Mouse (Mus musculus) erythroblast, embryonic 14.5 days (primary cell): ENCODE measurements around the gene Casc4. TPM values are rescaled to one million over a fixed set of nuclear protein-coding genes. Genes with fewer than 3 reads are reported as not detected.

Source experiments
- H3K27me3 ChIP-seq: 2 replicates; pipeline ENCODE4 v1.6.1; 2012; ENCODE audit warnings: inconsistent platforms; ENCODE audit not compliant: control insufficient read depth
- H3K36me3 ChIP-seq: 2 replicates; pipeline ENCODE4 v1.6.1; 2012; ENCODE audit warnings: mild to moderate bottlenecking, inconsistent platforms; ENCODE audit not compliant: control insufficient read depth
- H3K4me1 ChIP-seq: 2 replicates; pipeline ENCODE4 v1.6.1; 2012; ENCODE audit warnings: inconsistent platforms; ENCODE audit not compliant: control insufficient read depth
- H3K4me3 ChIP-seq: replicated peaks from 2 replicates; pipeline ENCODE3; 2012; ENCODE audit warnings: moderate library complexity, mild to moderate bottlenecking, inconsistent platforms
- H3K9me3 ChIP-seq: 2 replicates; pipeline ENCODE4 v1.6.1; 2012; ENCODE audit warnings: low read length, inconsistent platforms, mixed read lengths; ENCODE audit not compliant: control insufficient read depth
- GATA1 ChIP-seq: IDR thresholded peaks from 2 replicates; pipeline ENCODE4 v1.6.1; 2012; ENCODE audit warnings: low read length, inconsistent platforms, mixed read lengths
- TAL1 ChIP-seq: IDR thresholded peaks from 3 replicates; pipeline ENCODE4 v1.6.1; 2012; ENCODE audit warnings: low read length, inconsistent platforms, mixed read lengths
- polyA plus RNA-seq: library from polyadenylated mRNA; stranded (reverse); fragments of >175 nt; gene quantifications from 2 replicates; pipeline ENCODE4 v1.2.3, GENCODE M21; 2012

Gene Casc4
- polyA plus RNA-seq, 1 experiment, result not detected

- TF ChIP-seq TAL1 (no peak), GATA1 (no peak)
- Histone ChIP-seq H3K4me3 (no peak overlapping the region), H3K27me3 (no peaks in the 10 kb centered on the region), H3K9me3 (no peaks in the 10 kb centered on the region), H3K36me3 (no peaks in the 10 kb centered on the region), H3K4me1 (no peaks in the 10 kb centered on the region)
Measured at GRCm38 (mm10) chr2:121852045-121852444, 14.7 kb upstream of the Casc4 start.

GRCm38 (mm10) chr2:121853974-121854373, 12.8 kb upstream of the Casc4 start:
- Histone ChIP-seq H3K27me3 (no peaks in the 10 kb centered on the region), H3K9me3 (no peaks in the 10 kb centered on the region), H3K4me1 (no peaks in the 10 kb centered on the region), H3K36me3 (no peaks in the 10 kb centered on the region), H3K4me3 (no peak overlapping the region)
- no peak for TF ChIP-seq TAL1
- no peak for TF ChIP-seq GATA1

- H3K4me3 ChIP-seq, result no peak overlapping the region
- H3K27me3 ChIP-seq, result no peaks in the 10 kb centered on the region
- no peaks in the 10 kb centered on the region for H3K4me1 ChIP-seq
- H3K36me3 ChIP-seq, result no peaks in the 10 kb centered on the region
- TF ChIP-seq TAL1 (no peak), GATA1 (no peak)
- no peaks in the 10 kb centered on the region for H3K9me3 ChIP-seq
Measured at GRCm38 (mm10) chr2:121859380-121859980, 7.3 kb upstream of the Casc4 start.

- Histone ChIP-seq H3K4me1 (peaks cover 17% of the 10 kb centered on the region), H3K27me3 (peaks cover 27% of the 10 kb centered on the region), H3K9me3 (no peaks in the 10 kb centered on the region), H3K36me3 (no peaks in the 10 kb centered on the region; the same call in 1 of the 2 replicates), H3K4me3 (peak overlapping the region; percentile 79)
- TF ChIP-seq TAL1 (no peak), GATA1 (no peak)
Measured at GRCm38 (mm10) chr2:121866071-121866601, 634 bp upstream of the Casc4 start.

GRCm38 (mm10) chr2:121867051-121867928, 520 bp downstream of the Casc4 start:
- no peak for TF ChIP-seq GATA1
- no peak for TF ChIP-seq TAL1
- Histone ChIP-seq H3K9me3 (no peaks in the 10 kb centered on the region), H3K4me3 (peak overlapping the region; percentile 79), H3K27me3 (peaks cover 27% of the 10 kb centered on the region), H3K4me1 (peaks cover 17% of the 10 kb centered on the region), H3K36me3 (no peaks in the 10 kb centered on the region; the same call in 1 of the 2 replicates)

- Histone ChIP-seq H3K9me3 (no peaks in the 10 kb centered on the region), H3K4me3 (no peak overlapping the region), H3K27me3 (no peaks in the 10 kb centered on the region), H3K4me1 (no peaks in the 10 kb centered on the region), H3K36me3 (no peaks in the 10 kb centered on the region)
- TF ChIP-seq TAL1 (no peak), GATA1 (no peak)
Measured at GRCm38 (mm10) chr2:121879506-121879905, 12.7 kb downstream of the Casc4 start.

- Histone ChIP-seq H3K9me3 (no peaks in the 10 kb centered on the region), H3K36me3 (no peaks in the 10 kb centered on the region), H3K4me3 (no peak overlapping the region), H3K27me3 (no peaks in the 10 kb centered on the region), H3K4me1 (no peaks in the 10 kb centered on the region)
- TF ChIP-seq TAL1 (no peak), GATA1 (no peak)
Measured at GRCm38 (mm10) chr2:121885509-121886106, 18.8 kb downstream of the Casc4 start.

GRCm38 (mm10) chr2:121886406-121886805, 19.6 kb downstream of the Casc4 start:
- Histone ChIP-seq H3K4me1 (no peaks in the 10 kb centered on the region), H3K9me3 (no peaks in the 10 kb centered on the region), H3K4me3 (no peak overlapping the region), H3K27me3 (no peaks in the 10 kb centered on the region), H3K36me3 (no peaks in the 10 kb centered on the region)
- TF ChIP-seq TAL1 (no peak), GATA1 (no peak)
